Mouse (Mus musculus): ENCODE data around the gene Sypl. TPM values are rescaled to one million over a fixed set of nuclear protein-coding genes. Genes with fewer than 3 reads are reported as not detected.

Gene Sypl
- polyA plus RNA-seq, 1 experiment, result 62.4 TPM

- TF ChIP-seq CTCF (IDR thresholded peaks at IDR 0.05; ENCODE audit: borderline replicate concordance, control insufficient read depth, extremely low read depth, insufficient read depth, low read length, poor library complexity) (no peak), POLR2A (IDR thresholded peaks at IDR 0.05; ENCODE audit: control insufficient read depth, extremely low read depth, insufficient read depth, low read length, poor library complexity) (no peak)
- H3K27ac ChIP-seq (ENCODE audit: control insufficient read depth, insufficient read depth, low read length), result no peak overlapping the region
- no peaks in the 10 kb centered on the region for H3K4me1 ChIP-seq (replicated peaks; ENCODE audit: control insufficient read depth, insufficient read depth, low read length)
- DNase-seq, result no peak
- H3K27me3 ChIP-seq (ENCODE audit: control insufficient read depth, insufficient read depth, low read length), result no peaks in the 10 kb centered on the region
- peaks cover 9% of the 10 kb centered on the region for H3K36me3 ChIP-seq (ENCODE audit: control insufficient read depth, insufficient read depth, low read length)
- H3K4me3 ChIP-seq (ENCODE audit: control insufficient read depth, insufficient read depth, low read length), result no peak overlapping the region
These were observed 21.2 kb downstream of the Sypl start for GRCm38 (mm10) chr12:32974893-32975292.

- no peak overlapping the region for H3K27ac ChIP-seq (ENCODE audit: control insufficient read depth, insufficient read depth, low read length)
- no peak overlapping the region for H3K4me3 ChIP-seq (ENCODE audit: control insufficient read depth, insufficient read depth, low read length)
- H3K4me1 ChIP-seq (replicated peaks; ENCODE audit: control insufficient read depth, insufficient read depth, low read length), result no peaks in the 10 kb centered on the region
- H3K36me3 ChIP-seq (ENCODE audit: control insufficient read depth, insufficient read depth, low read length), result peaks cover 5% of the 10 kb centered on the region
- WGBS, result 90% methylated on average over 3 of the region's 3 CpGs
- no peaks in the 10 kb centered on the region for H3K27me3 ChIP-seq (ENCODE audit: control insufficient read depth, insufficient read depth, low read length)
- no peak for TF ChIP-seq POLR2A (IDR thresholded peaks at IDR 0.05; ENCODE audit: control insufficient read depth, extremely low read depth, insufficient read depth, low read length, poor library complexity)
- no peak for TF ChIP-seq CTCF (IDR thresholded peaks at IDR 0.05; ENCODE audit: borderline replicate concordance, control insufficient read depth, extremely low read depth, insufficient read depth, low read length, poor library complexity)
- no peak for DNase-seq
These were observed 21.8 kb downstream of the Sypl start for GRCm38 (mm10) chr12:32975501-32975900.

- H3K27ac ChIP-seq (ENCODE audit: control insufficient read depth, insufficient read depth, low read length), result no peak overlapping the region
- H3K36me3 ChIP-seq (ENCODE audit: control insufficient read depth, insufficient read depth, low read length), result no peaks in the 10 kb centered on the region; the same call in 1 of the 2 replicates
- no CpG with 5 or more reads among the region's 1 CpGs for WGBS
- DNase-seq, result no peak
- no peak for TF ChIP-seq POLR2A (IDR thresholded peaks at IDR 0.05; ENCODE audit: control insufficient read depth, extremely low read depth, insufficient read depth, low read length, poor library complexity)
- no peak for TF ChIP-seq CTCF (IDR thresholded peaks at IDR 0.05; ENCODE audit: borderline replicate concordance, control insufficient read depth, extremely low read depth, insufficient read depth, low read length, poor library complexity)
- no peaks in the 10 kb centered on the region for H3K27me3 ChIP-seq (ENCODE audit: control insufficient read depth, insufficient read depth, low read length)
- H3K4me3 ChIP-seq (ENCODE audit: control insufficient read depth, insufficient read depth, low read length), result no peak overlapping the region
- no peaks in the 10 kb centered on the region for H3K4me1 ChIP-seq (replicated peaks; ENCODE audit: control insufficient read depth, insufficient read depth, low read length)
These were observed 28.9 kb downstream of the Sypl start for GRCm38 (mm10) chr12:32982631-32983030.

- H3K4me1 ChIP-seq (replicated peaks; ENCODE audit: control insufficient read depth, insufficient read depth, low read length), result no peaks in the 10 kb centered on the region
- WGBS, result 100% methylated on average over 1 of the region's 1 CpGs
- no peaks in the 10 kb centered on the region; the same call in 1 of the 2 replicates for H3K36me3 ChIP-seq (ENCODE audit: control insufficient read depth, insufficient read depth, low read length)
- no peak overlapping the region for H3K4me3 ChIP-seq (ENCODE audit: control insufficient read depth, insufficient read depth, low read length)
- no peak for DNase-seq
- no peak overlapping the region for H3K27ac ChIP-seq (ENCODE audit: control insufficient read depth, insufficient read depth, low read length)
- TF ChIP-seq CTCF (IDR thresholded peaks at IDR 0.05; ENCODE audit: borderline replicate concordance, control insufficient read depth, extremely low read depth, insufficient read depth, low read length, poor library complexity) (no peak), POLR2A (IDR thresholded peaks at IDR 0.05; ENCODE audit: control insufficient read depth, extremely low read depth, insufficient read depth, low read length, poor library complexity) (no peak)
- H3K27me3 ChIP-seq (ENCODE audit: control insufficient read depth, insufficient read depth, low read length), result no peaks in the 10 kb centered on the region
These were observed 29.4 kb downstream of the Sypl start for GRCm38 (mm10) chr12:32983081-32983480.

GRCm38 (mm10) chr12:32986284-32986683, 32.6 kb downstream of the Sypl start:
- Histone ChIP-seq H3K27ac (ENCODE audit: control insufficient read depth, insufficient read depth, low read length) (no peak overlapping the region), H3K36me3 (ENCODE audit: control insufficient read depth, insufficient read depth, low read length) (no peaks in the 10 kb centered on the region), H3K27me3 (ENCODE audit: control insufficient read depth, insufficient read depth, low read length) (no peaks in the 10 kb centered on the region), H3K4me3 (ENCODE audit: control insufficient read depth, insufficient read depth, low read length) (no peak overlapping the region), H3K4me1 (replicated peaks; ENCODE audit: control insufficient read depth, insufficient read depth, low read length) (0 out of 2 replicates have a peak, but pooled peaks cover 3% of the 10 kb centered on the region)
- no peak for DNase-seq
- TF ChIP-seq POLR2A (IDR thresholded peaks at IDR 0.05; ENCODE audit: control insufficient read depth, extremely low read depth, insufficient read depth, low read length, poor library complexity), result no peak
- WGBS, result 44% methylated on average over 1 of the region's 1 CpGs

GRCm38 (mm10) chr12:32989731-32990130, 36.0 kb downstream of the Sypl start:
- H3K36me3 ChIP-seq (ENCODE audit: control insufficient read depth, insufficient read depth, low read length), result no peaks in the 10 kb centered on the region
- TF ChIP-seq CTCF (IDR thresholded peaks at IDR 0.05; ENCODE audit: borderline replicate concordance, control insufficient read depth, extremely low read depth, insufficient read depth, low read length, poor library complexity), result no peak
- TF ChIP-seq POLR2A (IDR thresholded peaks at IDR 0.05; ENCODE audit: control insufficient read depth, extremely low read depth, insufficient read depth, low read length, poor library complexity), result no peak
- H3K27ac ChIP-seq (ENCODE audit: control insufficient read depth, insufficient read depth, low read length), result no peak overlapping the region
- H3K4me1 ChIP-seq (replicated peaks; ENCODE audit: control insufficient read depth, insufficient read depth, low read length), result 0 out of 2 replicates have a peak, but pooled peaks cover 3% of the 10 kb centered on the region
- WGBS, result 81% methylated on average over 12 of the region's 12 CpGs
- no peak overlapping the region for H3K4me3 ChIP-seq (ENCODE audit: control insufficient read depth, insufficient read depth, low read length)
- DNase-seq, result peak; percentile 21
- no peaks in the 10 kb centered on the region for H3K27me3 ChIP-seq (ENCODE audit: control insufficient read depth, insufficient read depth, low read length)

- H3K4me3 ChIP-seq (ENCODE audit: control insufficient read depth, insufficient read depth, low read length), result no peak overlapping the region
- H3K36me3 ChIP-seq (ENCODE audit: control insufficient read depth, insufficient read depth, low read length), result no peaks in the 10 kb centered on the region
- H3K27ac ChIP-seq (ENCODE audit: control insufficient read depth, insufficient read depth, low read length), result no peak overlapping the region
- H3K4me1 ChIP-seq (replicated peaks; ENCODE audit: control insufficient read depth, insufficient read depth, low read length), result peaks cover 10% of the 10 kb centered on the region
- WGBS, result 86% methylated on average over 5 of the region's 5 CpGs
- no peak for TF ChIP-seq CTCF (IDR thresholded peaks at IDR 0.05; ENCODE audit: borderline replicate concordance, control insufficient read depth, extremely low read depth, insufficient read depth, low read length, poor library complexity)
- TF ChIP-seq POLR2A (IDR thresholded peaks at IDR 0.05; ENCODE audit: control insufficient read depth, extremely low read depth, insufficient read depth, low read length, poor library complexity), result no peak
- DNase-seq, result no peak
- no peaks in the 10 kb centered on the region for H3K27me3 ChIP-seq (ENCODE audit: control insufficient read depth, insufficient read depth, low read length)
These were observed 40.4 kb downstream of the Sypl start for GRCm38 (mm10) chr12:32994081-32994480.
